In genomic region chr14:91027054-91027453, GRCm38 (mm10) we compare ENCODE assay signal across 23 mouse cellular contexts.
DNase-seq lines count a peak whose midpoint lies in the region; ATAC-seq and TF ChIP-seq lines count a peak whose summit lies in the region.
"Had no signal": no experiment of that assay in that cellular context is flagged by ENCODE, and none has a peak within 500 bp of the region (broad histone marks: within the 10 kb centered on the region; RNA-seq: fewer than 3 reads in every experiment).

No protein-coding gene starts in this region.

- no peak for TF ChIP-seq EP300 in CH12.LX (IDR thresholded peaks at IDR 0.05; ENCODE audit: low read length)
- no peak for TF ChIP-seq EP300 in MEL (IDR thresholded peaks at IDR 0.05; ENCODE audit: low read depth in 1 of 2, low read length in 2 of 2)

- no peak overlapping the region for H3K4me3 ChIP-seq in CH12.LX (replicated peaks in 1 of 3; ENCODE audit: low read depth in 2 of 3, low read length in 2 of 3, poor library complexity in 1 of 3)
- no peak overlapping the region for H3K4me3 ChIP-seq in ES-E14 (ENCODE audit: insufficient read depth in 1 of 2, low read depth in 1 of 2, low read length in 2 of 2, poor library complexity in 1 of 2, severe bottlenecking in 1 of 2)
- H3K4me3 ChIP-seq in MEL (ENCODE audit: control insufficient read depth in 1 of 2, insufficient read depth in 1 of 2, low read depth in 2 of 2, low read length in 2 of 2), result no peak overlapping the region
- H3K4me3 ChIP-seq in hindbrain, postnatal 0 days (ENCODE audit: low read length), result no peak overlapping the region
- no peak overlapping the region for H3K4me3 ChIP-seq in kidney, embryonic 14.5 days (ENCODE audit: low read length)

- TF ChIP-seq POLR2A in CH12.LX (IDR thresholded peaks at IDR 0.05; ENCODE audit: low read depth, low read length) (no peak), MEL (IDR thresholded peaks at IDR 0.05; ENCODE audit: control insufficient read depth in 1 of 2, insufficient read depth in 1 of 2, low read depth in 1 of 2, low read length in 2 of 2, poor library complexity in 1 of 2) (no peak)

- H3K27ac ChIP-seq in CH12.LX (ENCODE audit: insufficient read depth, low read depth) (no peak overlapping the region), ES-E14 (ENCODE audit: insufficient read depth, low read depth, low read length, poor library complexity, severe bottlenecking) (no peak overlapping the region), MEL (ENCODE audit: control insufficient read depth, low read depth, low read length) (no peak overlapping the region)
- no peak overlapping the region for H3K27ac ChIP-seq in hindbrain, postnatal 0 days
- no peak overlapping the region for H3K27ac ChIP-seq in kidney, embryonic 14.5 days (ENCODE audit: low read depth, low read length)

- H3K4me2 ChIP-seq in CH12.LX (ENCODE audit: insufficient read depth, low read depth, poor library complexity, severe bottlenecking), result no peak overlapping the region
- H3K4me2 ChIP-seq in hindbrain, postnatal 0 days (ENCODE audit: low read depth, low read length), result no peak overlapping the region
- H3K4me2 ChIP-seq in kidney, embryonic 14.5 days (replicated peaks; ENCODE audit: low read depth, low read length), result no peak overlapping the region

- H3K79me2 ChIP-seq in CH12.LX (replicated peaks; ENCODE audit: control insufficient read depth, extremely low read depth, insufficient read depth, poor library complexity, severe bottlenecking), result no peaks in the 10 kb centered on the region
- no peaks in the 10 kb centered on the region for H3K79me2 ChIP-seq in MEL (ENCODE audit: control insufficient read depth, insufficient read depth, low read length, poor library complexity)

- 91% methylated on average over 1 of the region's 1 CpGs for WGBS in hindbrain, postnatal 0 days
- 89% methylated on average over 1 of the region's 1 CpGs for WGBS in kidney, embryonic 14.5 days

- H3K9ac ChIP-seq in CH12.LX (ENCODE audit: insufficient read depth, low read depth) (no peak overlapping the region), ES-E14 (ENCODE audit: insufficient read depth, low read depth, low read length, poor library complexity, severe bottlenecking) (no peak overlapping the region), MEL (ENCODE audit: control insufficient read depth, low read depth, low read length, poor library complexity, severe bottlenecking) (no peak overlapping the region)
- no peak overlapping the region for H3K9ac ChIP-seq in hindbrain, postnatal 0 days (replicated peaks; ENCODE audit: low read length)
- H3K9ac ChIP-seq in kidney, embryonic 14.5 days (ENCODE audit: low read depth, low read length), result no peak overlapping the region

- ATAC-seq in hindbrain, postnatal 0 days, result no peak
- no peak for ATAC-seq in kidney, embryonic 14.5 days (ENCODE audit: low FRiP score, low TSS enrichment)
- ATAC-seq: activated CD4-positive, CD25-positive, alpha-beta regulatory T cell, adult 4 months; CD4-positive, CD25-positive, alpha-beta regulatory T cell, adult 4 months; Patski had no signal

- no peak for DNase-seq in CH12.LX (ENCODE audit: extremely low read depth)
- DNase-seq in ES-E14 (ENCODE audit: low read depth, low spot score), result no peak
- DNase-seq in MEL (ENCODE audit: low read depth, low spot score), result no peak
- no peak for DNase-seq in hindbrain, postnatal 0 days (ENCODE audit: low spot score)
- no peak for DNase-seq in lung, postnatal 14 days
- DNase-seq: adrenal gland, adult 2 months; adrenal gland, adult 8-10 months; adrenal gland, postnatal 10 days; adrenal gland, postnatal 14 days; adrenal gland, postnatal 25 days; adrenal gland, postnatal 36 days; B cell, adult 2 months; cerebellum, adult 11 months; cerebellum, adult 11-12 months; cerebellum, adult 18-20 months; cerebellum, adult 2 months; cerebellum, adult 8-10 months; cerebellum, adult 9-10 months had no signal

- H3K9me3 ChIP-seq in CH12.LX (replicated peaks; ENCODE audit: low read length) (peaks cover 22% of the 10 kb centered on the region), ES-E14 (ENCODE audit: control insufficient read depth, insufficient read depth, low read depth, low read length) (no peaks in the 10 kb centered on the region), MEL (replicated peaks; ENCODE audit: insufficient read depth, low read length) (no peaks in the 10 kb centered on the region)
- H3K9me3 ChIP-seq in hindbrain, postnatal 0 days (ENCODE audit: low read length), result no peaks in the 10 kb centered on the region
- no peaks in the 10 kb centered on the region for H3K9me3 ChIP-seq in kidney, embryonic 14.5 days (ENCODE audit: control insufficient read depth, low read length)

- no peaks in the 10 kb centered on the region for H3K4me1 ChIP-seq in CH12.LX (ENCODE audit: control insufficient read depth in 1 of 2, insufficient read depth in 2 of 2)
- no peaks in the 10 kb centered on the region for H3K4me1 ChIP-seq in ES-E14 (ENCODE audit: control insufficient read depth in 2 of 2, insufficient read depth in 2 of 2, low read length in 2 of 2, poor library complexity in 1 of 2)
- H3K4me1 ChIP-seq in MEL (ENCODE audit: control insufficient read depth in 1 of 2, insufficient read depth in 2 of 2, low read length in 2 of 2), result no peaks in the 10 kb centered on the region
- H3K4me1 ChIP-seq in hindbrain, postnatal 0 days (ENCODE audit: insufficient read depth, low read length), result no peaks in the 10 kb centered on the region
- no peaks in the 10 kb centered on the region for H3K4me1 ChIP-seq in kidney, embryonic 14.5 days (ENCODE audit: control insufficient read depth, insufficient read depth, low read length)

- TF ChIP-seq CTCF in CH12.LX (conservative IDR thresholded peaks at IDR 0.05 in 1 of 2, IDR thresholded peaks at IDR 0.05 in 1 of 2; ENCODE audit: low read depth in 2 of 2, low read length in 2 of 2) (no peak), MEL (IDR thresholded peaks at IDR 0.05 in 2 of 3, conservative IDR thresholded peaks at IDR 0.05 in 1 of 3; ENCODE audit: control insufficient read depth in 1 of 3, insufficient read depth in 1 of 3, low read depth in 2 of 3, low read length in 3 of 3, poor library complexity in 1 of 3, severe bottlenecking in 1 of 3) (no peak)
- no peak for TF ChIP-seq CTCF in hindbrain, postnatal 0 days (IDR thresholded peaks at IDR 0.05; ENCODE audit: low read depth)

- H3K27me3 ChIP-seq in CH12.LX (replicated peaks) (no peaks in the 10 kb centered on the region), MEL (ENCODE audit: control insufficient read depth in 1 of 2, insufficient read depth in 2 of 2, low read length in 2 of 2) (no peaks in the 10 kb centered on the region)
- H3K27me3 ChIP-seq in hindbrain, postnatal 0 days (ENCODE audit: insufficient read depth, low read length), result no peaks in the 10 kb centered on the region
- H3K27me3 ChIP-seq in kidney, embryonic 14.5 days (ENCODE audit: control insufficient read depth, insufficient read depth, low read length), result no peaks in the 10 kb centered on the region
- H3K27me3 ChIP-seq: Patski had no signal

- TF ChIP-seq RAD21 in CH12.LX (IDR thresholded peaks at IDR 0.05; ENCODE audit: low read depth, low read length) (no peak), MEL (IDR thresholded peaks at IDR 0.05; ENCODE audit: low read depth, low read length) (no peak)

- dilution Hi-C loops in CH12.LX (cut with MboI; ENCODE audit: extremely low pct_ligation_motif_present, extremely low pct_unique_long_range_greater_than_20kb, low sequenced_read_pairs), result no loop called here

- H3K36me3 ChIP-seq in CH12.LX (replicated peaks in 1 of 2; ENCODE audit: control insufficient read depth in 1 of 2, insufficient read depth in 1 of 2, low read length in 1 of 2) (no peaks in the 10 kb centered on the region), ES-E14 (ENCODE audit: control insufficient read depth, insufficient read depth, low read length, poor library complexity, severe bottlenecking) (no peaks in the 10 kb centered on the region), MEL (ENCODE audit: control insufficient read depth in 1 of 2, insufficient read depth in 2 of 2, low read length in 2 of 2) (no peaks in the 10 kb centered on the region)
- H3K36me3 ChIP-seq in hindbrain, postnatal 0 days (ENCODE audit: insufficient read depth, low read length), result no peaks in the 10 kb centered on the region
- H3K36me3 ChIP-seq in kidney, embryonic 14.5 days (ENCODE audit: control insufficient read depth, insufficient read depth, low read length), result no peaks in the 10 kb centered on the region
- H3K36me3 ChIP-seq: G1E had no signal

- in situ Hi-C loops in CH12.LX (cut with MboI; ENCODE audit: low pct_ligation_motif_present, low pct_unique_long_range_greater_than_20kb, low sequenced_read_pairs), result no loop called here
- in situ Hi-C loops in ES-E14 (cut with MboI; ENCODE audit: low sequenced_read_pairs in 2 of 2, unreplicated experiment in 2 of 2), result no loop called here

TF ChIP-seq in CH12.LX, 34 proteins besides CTCF, POLR2A, EP300 and RAD21:
- no peak for TF ChIP-seq E2F4 (IDR thresholded peaks at IDR 0.05; ENCODE audit: insufficient replicate concordance, low read depth, low read length)
- peak; percentile 71 for TF ChIP-seq MAFK (IDR thresholded peaks at IDR 0.05; ENCODE audit: insufficient replicate concordance, low read length)

TF ChIP-seq in ES-E14, 5 proteins besides CTCF, POLR2A, EP300 and RAD21:
- no peak for TF ChIP-seq HCFC1 (IDR thresholded peaks at IDR 0.05; ENCODE audit: borderline replicate concordance, insufficient read depth, low read length)
- no peak for TF ChIP-seq ZNF384 (IDR thresholded peaks at IDR 0.05; ENCODE audit: low read depth, low read length)
- TF ChIP-seq ZC3H11A (IDR thresholded peaks at IDR 0.05; ENCODE audit: borderline replicate concordance, low read depth, low read length), result no peak
- TF ChIP-seq MAFK (IDR thresholded peaks at IDR 0.05; ENCODE audit: insufficient read depth, low read depth, low read length), result peak; percentile 95
TF ChIP-seq in ES-E14: peak in this region for 1.

TF ChIP-seq in MEL, 35 proteins besides CTCF, POLR2A, EP300 and RAD21:
- no peak for TF ChIP-seq HCFC1 (IDR thresholded peaks at IDR 0.05; ENCODE audit: low read depth, low read length)
- TF ChIP-seq NELFE (IDR thresholded peaks at IDR 0.05; ENCODE audit: low read depth, low read length), result no peak
- TF ChIP-seq MAFK (IDR thresholded peaks at IDR 0.05; ENCODE audit: borderline replicate concordance, low read depth, low read length), result peak; percentile 74; the same call in 1 of the 2 replicates
- TF ChIP-seq MYC (IDR thresholded peaks at IDR 0.05; ENCODE audit: low read depth, low read length), result no peak
- no peak for TF ChIP-seq TAL1 (IDR thresholded peaks at IDR 0.05; ENCODE audit: low read length)

Comparison
In these comparisons a context has a peak if more than half of its experiments do, and no peak if none do; other contexts are left out.
1. Of the 35 proteins assayed by ChIP-seq in both MEL and CH12.LX: peak only in MEL: none; only in CH12.LX: none; in both: MAFK; in neither: 34.